Mouse (Mus musculus) limb, embryonic 14.5 days (tissue): ENCODE measurements around the gene Rnf212b. TPM values are rescaled to one million over a fixed set of nuclear protein-coding genes. Genes with fewer than 3 reads are reported as not detected.

Experiments
- ATAC-seq: fragments of 200-750 bp; cut with Nextera tagmentation; 2 replicates; pipeline ENCODE4 v1.8.0; 2017; ENCODE audit warnings: low read depth, moderate number of reproducible peaks, moderate TSS enrichment; ENCODE audit not compliant: low FRiP score
- DNase-seq: peaks from one replicate; pipeline ENCODE4 v3.0.0-alpha.2; 2015; ENCODE audit warnings: low spot score
- H3K27ac ChIP-seq: fragments of 300-500 bp; sonication (generic); replicated peaks from 2 replicates; pipeline ENCODE4 v1.5.1; 2014; ENCODE audit warnings: low read depth, mild to moderate bottlenecking, low read length, moderate library complexity, mixed read lengths
- H3K27me3 ChIP-seq: fragments of 300-500 bp; sonication (generic); 2 replicates; pipeline ENCODE4 v1.6.1; 2014; ENCODE audit warnings: low read length, mixed read lengths; ENCODE audit not compliant: control insufficient read depth, insufficient read depth
- H3K36me3 ChIP-seq: fragments of 300-500 bp; sonication (generic); 2 replicates; pipeline ENCODE4 v1.6.1; 2014; ENCODE audit warnings: mild to moderate bottlenecking, low read length, moderate library complexity, mixed read lengths; ENCODE audit not compliant: control insufficient read depth, insufficient read depth
- H3K4me1 ChIP-seq: fragments of 300-500 bp; sonication (generic); 2 replicates; pipeline ENCODE4 v1.6.1; 2014; ENCODE audit warnings: antibody characterized with exemption, low read length, mixed read lengths; ENCODE audit not compliant: control insufficient read depth, insufficient read depth
- H3K4me2 ChIP-seq: fragments of 300-500 bp; sonication (generic); replicated peaks from 2 replicates; pipeline ENCODE4 v1.6.1; 2014; ENCODE audit warnings: low read depth, mild to moderate bottlenecking, low read length, moderate library complexity; ENCODE audit not compliant: severe bottlenecking
- H3K4me3 ChIP-seq: fragments of 300-500 bp; sonication (generic); replicated peaks from 2 replicates; pipeline ENCODE4 v1.5.1; 2014; ENCODE audit warnings: low read length
- H3K9ac ChIP-seq: fragments of 300-500 bp; sonication (generic); 2 replicates; pipeline ENCODE4 v1.6.1; 2014; ENCODE audit warnings: mild to moderate bottlenecking, low read depth, low read length, moderate library complexity; ENCODE audit not compliant: severe bottlenecking
- H3K9me3 ChIP-seq: fragments of 300-500 bp; sonication (generic); 2 replicates; pipeline ENCODE4 v1.6.1; 2016; ENCODE audit warnings: low read length; ENCODE audit not compliant: control insufficient read depth
- POLR2A ChIP-seq: fragments of 200-500 bp; IDR thresholded peaks from 2 replicates; pipeline ENCODE4 v1.8.0; 2012; ENCODE audit warnings: inconsistent platforms, mild to moderate bottlenecking, moderate library complexity, borderline replicate concordance; ENCODE audit not compliant: insufficient read depth, insufficient read length; ENCODE audit errors: extremely low read depth
- WGBS: fragments of 180-500 bp; shearing (Covaris S2); extraction: QIAGEN DNeasy Blood & Tissue Kit; methylation state at CpG from one replicate; pipeline ENCODE4 v1.1.7; 2014; 5-methylcytosine and 5-hydroxymethylcytosine counted together
- polyA plus RNA-seq, 2 experiments: library from polyadenylated mRNA; depleted of rRNA in 1 of 2; stranded (reverse) in 1 of 2; unstranded in 1 of 2; fragments of >200 nt; fragmentation: Nextera tagmentation in 1 of 2; extraction: Ambion mirVana in 1 of 2; gene quantifications; 2 replicates each; pipeline versions ENCODE4 v1.2.1 to v1.2.3; 2012 to 2014

Gene Rnf212b
- polyA plus RNA-seq, 2 experiments: not detected

GRCm38 (mm10) chr14:54808718-54809667, 4.9 kb upstream of the Rnf212b start:
- WGBS: 73% methylated on average over 4 of the region's 4 CpGs
- no peaks in the 10 kb centered on the region for H3K4me1 ChIP-seq
- no peak overlapping the region for H3K4me2 ChIP-seq
- no peaks in the 10 kb centered on the region for H3K36me3 ChIP-seq
- H3K27ac ChIP-seq: no peak overlapping the region
- H3K4me3 ChIP-seq: no peak overlapping the region
- no peak for TF ChIP-seq POLR2A
- no peaks in the 10 kb centered on the region for H3K9me3 ChIP-seq
- H3K9ac ChIP-seq: no peak overlapping the region
- no peaks in the 10 kb centered on the region for H3K27me3 ChIP-seq
- DNase-seq: no peak
- no peak for ATAC-seq

DNA sequence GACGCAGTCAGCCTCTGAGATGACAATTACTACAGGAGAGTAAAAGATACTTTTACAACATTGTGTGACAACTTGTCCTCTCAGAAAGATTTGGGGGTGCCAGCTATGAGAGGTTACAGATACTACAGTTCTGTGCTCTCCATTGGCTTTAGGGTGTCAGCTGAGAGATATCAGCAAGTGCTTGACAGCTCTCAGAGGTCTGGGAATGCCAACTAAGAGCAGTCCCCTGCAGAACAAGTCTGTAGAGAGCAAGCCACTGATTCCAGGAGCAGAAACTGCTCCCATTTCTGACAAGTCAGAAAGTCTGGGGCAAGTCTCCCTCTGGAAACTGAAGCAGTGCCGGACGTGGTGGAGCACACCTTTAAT, 4.3 kb upstream of the Rnf212b start:
- H3K9ac ChIP-seq: no peak overlapping the region
- no peak overlapping the region for H3K4me3 ChIP-seq
- H3K27ac ChIP-seq: no peak overlapping the region
- H3K36me3 ChIP-seq: no peaks in the 10 kb centered on the region
- H3K4me2 ChIP-seq: no peak overlapping the region
- H3K9me3 ChIP-seq: no peaks in the 10 kb centered on the region
- DNase-seq (no peak), ATAC-seq (no peak)
- 84% methylated on average over 3 of the region's 3 CpGs for WGBS
- no peaks in the 10 kb centered on the region for H3K27me3 ChIP-seq
- H3K4me1 ChIP-seq: no peaks in the 10 kb centered on the region
- no peak for TF ChIP-seq POLR2A

- H3K27me3 ChIP-seq: no peaks in the 10 kb centered on the region
- H3K4me3 ChIP-seq: no peak overlapping the region
- ATAC-seq: no peak
- no peaks in the 10 kb centered on the region for H3K9me3 ChIP-seq
- no peak overlapping the region for H3K27ac ChIP-seq
- H3K36me3 ChIP-seq: no peaks in the 10 kb centered on the region
- WGBS: 48% methylated on average over 3 of the region's 3 CpGs
- H3K4me2 ChIP-seq: no peak overlapping the region
- H3K9ac ChIP-seq: no peak overlapping the region
- TF ChIP-seq POLR2A: no peak
- DNase-seq: no peak
- H3K4me1 ChIP-seq: no peaks in the 10 kb centered on the region
These were observed 1.8 kb downstream of the Rnf212b start for GRCm38 (mm10) chr14:54815737-54816136.

DNA sequence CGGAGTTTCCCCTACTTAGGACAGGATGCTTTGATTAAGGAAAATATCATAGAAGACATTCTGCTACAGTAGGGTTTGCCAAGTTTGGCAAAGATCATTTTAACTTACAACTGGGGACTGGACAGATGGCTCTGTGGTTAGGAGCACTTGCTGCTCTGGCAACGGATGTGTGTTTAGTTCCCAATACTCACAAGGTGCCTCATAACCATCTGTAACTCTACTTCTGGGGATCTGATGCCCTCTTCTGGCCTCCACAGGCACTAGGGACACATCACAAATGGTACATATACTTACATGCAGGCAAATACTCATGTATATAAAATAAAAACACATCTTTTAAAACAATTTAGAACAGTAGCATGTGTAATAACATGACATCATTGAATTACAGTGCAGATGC, 3.9 kb downstream of the Rnf212b start:
- H3K36me3 ChIP-seq: no peaks in the 10 kb centered on the region
- no peak for DNase-seq
- ATAC-seq: no peak
- no peak overlapping the region for H3K4me2 ChIP-seq
- TF ChIP-seq POLR2A: no peak
- no peaks in the 10 kb centered on the region for H3K27me3 ChIP-seq
- no peaks in the 10 kb centered on the region for H3K9me3 ChIP-seq
- no peaks in the 10 kb centered on the region for H3K4me1 ChIP-seq
- no peak overlapping the region for H3K27ac ChIP-seq
- H3K9ac ChIP-seq: no peak overlapping the region
- WGBS: 55% methylated on average over 2 of the region's 2 CpGs
- H3K4me3 ChIP-seq: no peak overlapping the region

GRCm38 (mm10) chr14:54822301-54822700, 8.4 kb downstream of the Rnf212b start:
- H3K4me2 ChIP-seq: no peak overlapping the region
- H3K9ac ChIP-seq: no peak overlapping the region
- DNase-seq (no peak), ATAC-seq (no peak)
- H3K9me3 ChIP-seq: no peaks in the 10 kb centered on the region
- H3K4me1 ChIP-seq: no peaks in the 10 kb centered on the region
- H3K27me3 ChIP-seq: no peaks in the 10 kb centered on the region
- H3K27ac ChIP-seq: no peak overlapping the region
- WGBS: 85% methylated on average over 2 of the region's 2 CpGs
- no peaks in the 10 kb centered on the region for H3K36me3 ChIP-seq
- no peak for TF ChIP-seq POLR2A
- no peak overlapping the region for H3K4me3 ChIP-seq

- Histone ChIP-seq H3K27me3 (no peaks in the 10 kb centered on the region), H3K9ac (no peak overlapping the region), H3K4me1 (no peaks in the 10 kb centered on the region), H3K27ac (no peak overlapping the region), H3K9me3 (no peaks in the 10 kb centered on the region), H3K4me3 (no peak overlapping the region), H3K36me3 (no peaks in the 10 kb centered on the region), H3K4me2 (no peak overlapping the region)
- ATAC-seq: no peak
- 54% methylated on average over 1 of the region's 1 CpGs for WGBS
- DNase-seq: no peak
- TF ChIP-seq POLR2A: no peak
These were observed 9.8 kb downstream of the Rnf212b start for GRCm38 (mm10) chr14:54823716-54824115.
